Mouse (Mus musculus) ovary, postnatal 14 days (tissue): Measurements from ENCODE around the gene Cep152.

ENCODE experiments used
- DNase-seq: peaks from one replicate; pipeline ENCODE4 v3.0.0; 2022; ENCODE audit warnings: low spot score

Gene Cep152

DNA sequence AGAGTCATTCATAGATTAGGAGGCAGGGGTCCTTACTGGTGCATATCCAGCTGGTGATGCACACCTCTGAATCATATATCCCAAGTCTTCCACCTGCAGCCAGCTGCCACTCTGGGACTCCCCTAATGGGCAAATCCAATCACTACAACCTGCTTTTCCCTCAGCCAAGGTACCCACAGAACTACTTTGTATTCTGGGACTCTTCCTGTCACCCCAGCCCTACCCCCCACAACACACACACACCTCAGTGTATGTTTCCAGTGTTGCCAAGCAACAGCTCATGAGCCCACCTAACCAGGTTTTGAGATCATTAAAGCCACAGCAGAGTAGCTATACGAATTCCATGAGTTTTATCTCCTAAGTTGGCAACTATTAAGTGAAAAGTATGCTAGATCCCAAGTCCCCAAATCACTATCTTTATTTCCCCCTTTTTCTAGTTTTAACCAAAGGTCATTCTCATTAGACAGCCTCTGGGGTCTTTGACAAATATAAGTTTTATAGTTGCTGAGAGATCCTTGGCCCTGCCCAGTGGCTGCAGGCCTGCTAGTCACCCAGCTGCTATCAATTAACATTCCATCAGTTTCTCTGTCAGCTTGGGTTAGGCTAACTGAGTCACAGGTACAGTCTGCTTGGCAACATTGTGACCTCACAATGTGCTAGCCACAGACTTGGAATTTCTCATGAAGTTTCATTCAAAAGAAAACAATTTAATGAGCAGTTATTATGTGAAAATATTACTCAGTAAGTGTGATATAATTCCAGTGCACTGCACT lies 75.9 kb downstream of the Cep152 start:
- DNase-seq, result no peak

DNA sequence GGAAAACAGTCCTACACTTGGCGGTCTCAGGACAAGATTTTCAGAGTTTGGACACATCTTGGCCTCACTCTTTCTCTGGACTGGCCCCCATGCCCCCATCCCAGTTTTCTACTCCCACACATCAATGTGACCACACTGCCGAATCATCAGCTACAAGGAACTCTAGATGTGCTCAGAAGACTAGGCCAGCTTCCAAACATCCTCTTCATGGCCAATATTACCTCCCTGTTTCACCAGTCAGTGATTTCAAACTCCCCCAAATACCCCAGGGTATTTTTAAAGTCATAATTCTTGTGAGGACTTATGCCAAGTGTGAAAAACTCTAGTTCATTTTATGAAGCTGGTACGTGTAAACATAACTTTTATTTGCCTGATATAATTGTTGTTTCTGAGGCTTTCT lies 79.9 kb downstream of the Cep152 start:
- no peak for DNase-seq

DNA sequence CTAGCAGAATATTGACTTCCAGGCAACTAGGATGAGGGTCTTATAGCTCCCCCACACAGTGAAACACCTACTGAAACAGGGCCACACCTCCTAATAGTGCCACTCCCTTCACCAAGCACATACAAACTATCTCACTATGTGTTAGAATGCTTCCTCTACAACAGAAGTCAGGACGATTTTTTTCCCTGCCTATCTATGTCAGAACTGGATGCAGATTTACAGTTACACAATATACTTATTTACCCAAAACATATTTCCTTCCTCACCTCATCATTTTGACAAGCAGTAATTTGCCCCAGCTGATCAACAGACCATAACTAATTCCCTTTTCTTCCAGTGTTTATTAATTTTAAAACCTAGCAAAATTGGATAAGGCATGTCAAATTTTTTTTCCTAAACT lies 81.3 kb downstream of the Cep152 start:
- DNase-seq, result no peak

DNA sequence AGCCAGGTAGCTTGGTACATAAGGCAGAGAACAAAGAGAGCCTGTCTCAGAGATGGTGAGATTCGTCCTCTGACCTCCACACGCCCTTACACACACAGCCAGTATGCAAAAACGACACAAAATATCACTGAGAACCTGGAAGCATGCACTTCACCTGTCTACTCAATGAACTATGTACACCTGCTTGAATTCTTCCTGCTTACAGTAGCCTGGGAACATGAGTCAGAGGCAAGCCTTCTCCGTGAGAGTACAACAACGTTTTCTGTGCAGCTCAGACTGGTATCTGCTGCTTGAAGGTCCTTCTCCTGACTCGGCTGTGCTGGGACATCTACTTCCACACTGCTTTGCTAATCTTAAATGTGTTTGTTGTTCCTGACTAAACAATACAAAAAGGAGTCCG lies 83.5 kb downstream of the Cep152 start:
- DNase-seq, result no peak

DNA sequence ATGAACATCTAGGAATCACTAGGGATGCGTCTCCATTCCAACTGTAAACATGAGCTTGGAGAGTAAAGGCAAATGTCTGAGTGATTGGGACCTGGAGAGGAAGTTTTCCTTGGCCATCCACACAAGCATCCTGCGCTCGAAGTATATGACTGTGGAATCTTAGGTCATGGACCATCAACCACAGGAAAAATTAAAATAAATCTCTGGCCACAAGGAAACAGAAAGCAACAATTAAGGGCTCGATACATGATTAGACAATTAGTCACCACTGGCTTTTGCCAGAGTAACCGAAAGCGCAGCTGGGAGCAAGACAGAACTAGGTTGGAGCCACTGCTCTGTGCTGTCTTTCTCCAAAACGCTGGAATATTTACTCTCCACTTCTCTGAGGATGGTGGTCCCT lies 84.3 kb downstream of the Cep152 start:
- DNase-seq, result no peak

DNA sequence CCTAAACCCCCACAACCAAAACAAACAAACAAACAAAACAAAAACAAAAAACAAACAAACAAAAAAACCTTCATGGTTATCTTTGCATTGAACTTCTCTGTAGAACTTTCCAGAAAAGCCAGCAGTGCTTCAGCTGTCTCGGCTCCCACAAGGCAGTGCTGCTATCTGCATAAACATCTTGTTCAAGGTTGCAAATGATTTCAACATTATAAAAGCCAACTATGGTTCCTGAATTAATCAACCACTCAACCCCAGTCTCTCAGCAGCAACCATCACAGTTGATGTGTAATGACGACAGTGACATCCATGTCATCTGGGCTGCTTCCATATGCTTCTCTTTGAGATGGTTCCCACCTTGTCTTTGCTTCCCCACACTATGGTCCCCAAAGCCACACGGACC lies 85.3 kb downstream of the Cep152 start:
- no peak for DNase-seq

DNA sequence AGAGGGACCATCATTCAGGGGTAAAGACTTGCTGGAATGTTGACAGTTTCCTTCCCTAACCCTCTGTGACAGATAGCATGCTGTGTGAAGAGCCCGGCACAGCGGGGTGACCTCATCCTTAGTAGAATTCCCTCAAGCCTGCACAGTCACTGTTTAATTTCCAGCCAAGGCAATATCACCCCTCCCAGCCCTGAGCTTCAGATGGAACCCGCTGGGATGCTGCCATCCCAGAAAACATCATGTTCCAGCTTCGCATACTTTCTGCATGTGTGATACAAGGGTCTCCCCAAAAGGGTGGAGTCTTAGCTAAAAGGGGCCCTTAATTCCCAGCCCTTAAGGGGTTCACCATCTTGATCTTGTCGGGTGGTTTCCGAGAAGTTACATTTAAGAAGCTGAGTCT lies 94.2 kb downstream of the Cep152 start:
- no peak for DNase-seq

DNA sequence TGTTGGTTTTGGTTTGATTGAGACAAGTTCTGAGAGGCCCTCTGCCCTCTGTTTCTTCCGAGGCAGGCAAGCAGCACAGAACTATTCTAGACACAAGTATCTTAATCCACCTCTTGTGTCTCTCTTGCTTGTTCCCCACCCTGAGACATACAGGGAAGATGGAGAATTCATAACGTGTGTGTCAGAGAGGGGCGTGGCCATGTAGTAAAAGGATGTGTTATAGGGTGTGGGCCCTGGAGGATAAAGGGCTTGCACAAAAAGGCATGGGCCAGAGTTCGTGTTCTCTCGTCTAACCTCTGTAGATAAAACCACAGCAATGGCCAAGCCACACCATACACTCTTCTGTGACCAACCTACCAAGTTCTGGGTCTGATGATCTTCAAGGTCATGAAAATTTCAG lies 98.3 kb downstream of the Cep152 start:
- no peak for DNase-seq

DNA sequence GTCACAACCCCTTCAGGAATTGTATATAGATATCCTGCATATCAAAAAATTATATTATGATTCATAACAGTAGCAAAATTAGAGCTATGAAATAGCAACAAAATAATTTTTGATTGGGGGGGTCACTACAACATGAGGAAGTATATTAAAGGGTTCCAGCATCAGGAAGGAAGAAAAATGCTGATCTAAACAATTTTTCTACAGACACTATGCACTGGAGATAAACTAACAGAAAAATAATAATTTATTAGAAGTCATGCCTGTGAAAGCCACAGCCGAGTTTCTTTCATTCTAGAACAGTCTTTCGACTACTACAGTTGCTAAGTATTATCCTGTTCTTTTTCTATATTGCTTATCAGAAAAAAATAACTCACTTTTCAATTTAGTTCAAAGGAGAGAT lies 99.4 kb downstream of the Cep152 start:
- DNase-seq, result no peak

DNA sequence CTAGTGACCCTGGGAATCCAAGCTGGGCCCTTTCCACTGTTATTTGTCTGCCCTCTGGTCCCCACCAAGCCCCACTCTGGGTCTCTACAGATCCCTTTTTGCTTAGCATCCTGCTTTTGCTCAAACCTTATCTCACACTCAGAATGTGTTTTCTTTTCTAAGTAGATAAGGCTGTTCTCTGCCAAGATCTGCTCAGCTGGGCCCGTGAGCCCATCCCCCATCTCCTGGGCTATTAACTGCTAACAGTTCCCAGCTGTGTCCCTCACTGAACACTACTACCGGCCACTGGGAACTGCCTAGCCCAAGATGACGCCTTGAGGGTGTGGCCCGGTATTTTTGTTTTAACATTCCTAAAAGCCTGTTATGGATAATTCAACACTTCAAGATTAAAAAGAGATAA lies 108.3 kb downstream of the Cep152 start:
- DNase-seq, result no peak

DNA sequence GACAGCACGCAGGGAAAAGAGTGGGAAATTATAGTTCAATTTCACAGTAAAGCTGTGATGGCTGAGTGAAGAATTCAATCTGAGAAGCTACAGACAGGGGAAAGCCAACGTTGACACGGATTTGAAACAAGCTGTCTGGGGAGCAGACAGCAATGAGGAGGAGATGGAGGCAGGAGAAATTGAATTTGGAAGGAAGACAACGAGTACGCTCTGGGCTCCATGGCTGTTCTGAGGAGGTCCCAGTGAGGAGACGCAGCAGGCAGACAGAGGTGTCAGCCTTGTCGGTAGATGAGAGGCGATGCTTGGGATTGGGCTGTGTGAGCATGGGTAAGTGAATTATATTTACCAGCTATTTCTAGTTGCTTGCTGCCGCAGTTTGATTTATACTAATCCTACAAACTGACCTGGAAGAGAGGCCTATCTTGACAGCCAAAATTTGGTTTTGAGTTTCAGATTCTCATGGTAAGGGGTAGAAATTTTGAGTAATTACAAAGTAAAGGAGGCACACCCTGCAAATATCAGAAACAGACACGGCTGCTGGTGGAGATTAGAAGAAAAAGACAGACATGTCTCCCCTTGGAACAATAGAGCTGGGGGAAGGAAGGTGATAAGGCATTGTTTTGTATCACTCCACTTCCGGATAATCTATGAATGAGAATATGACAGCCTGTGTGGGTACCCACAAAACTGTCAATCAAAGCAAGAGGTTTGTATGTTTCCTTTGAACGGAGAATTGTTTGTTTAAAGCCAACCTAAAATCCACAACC lies 109.4 kb downstream of the Cep152 start:
- no peak for DNase-seq

DNA sequence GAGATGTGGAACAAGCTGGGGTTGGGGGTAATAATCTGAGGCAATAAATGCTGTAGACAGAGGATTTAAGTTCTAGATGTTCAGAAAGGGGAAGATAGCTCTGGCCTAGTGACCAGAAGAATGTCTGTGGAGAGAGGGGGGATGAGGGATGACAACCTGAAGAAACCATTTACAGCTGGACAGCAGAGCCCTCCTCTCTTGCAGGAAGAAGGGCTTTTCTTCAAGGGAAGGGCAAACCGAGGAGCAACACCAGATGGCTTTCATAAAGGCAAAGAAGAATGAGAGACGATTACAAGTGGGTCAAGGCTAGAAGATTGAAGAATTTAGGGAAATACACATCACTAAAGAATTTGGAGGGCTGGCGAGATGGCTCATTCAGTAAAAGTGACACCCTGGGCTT lies 110.5 kb downstream of the Cep152 start:
- no peak for DNase-seq
